Mouse (Mus musculus): ENCODE measurements around the gene Chd4.
"Not testable (repeated sequence)": the region's sequence is repeated elsewhere in the genome, so short reads cannot be mapped to it uniquely, and the experiment has no call there.

Chd4 gene

GRCm38 (mm10) chr6:125162615-125163305, 67.0 kb downstream of the Chd4 start:
- not testable (repeated sequence) for DNase-seq

GRCm38 (mm10) chr6:125163801-125164657, 68.2 kb downstream of the Chd4 start:
- DNase-seq, result no peak

GRCm38 (mm10) chr6:125164672-125165327, 69.0 kb downstream of the Chd4 start:
- DNase-seq, result peak; percentile 77 to 82

- DNase-seq, result peak; percentile 98 to 99
Measured at GRCm38 (mm10) chr6:125165328-125165891, 69.6 kb downstream of the Chd4 start.

- DNase-seq, result peak; percentile 73
Measured at GRCm38 (mm10) chr6:125166051-125166751, 70.4 kb downstream of the Chd4 start, which contains the start of gene Gapdh. Gene Gapdh (minus strand): TSS chr6:125166467.

GRCm38 (mm10) chr6:125166861-125167650, 71.3 kb downstream of the Chd4 start:
- peak; percentile 50 to 57 for DNase-seq

GRCm38 (mm10) chr6:125168086-125168485, 72.3 kb downstream of the Chd4 start:
- DNase-seq, result no peak

GRCm38 (mm10) chr6:125170194-125170593, 74.4 kb downstream of the Chd4 start:
- no peak for DNase-seq

- no peak for DNase-seq
Measured at GRCm38 (mm10) chr6:125172474-125172873, 76.7 kb downstream of the Chd4 start.

- DNase-seq, result no peak
Measured at GRCm38 (mm10) chr6:125173256-125173655, 77.5 kb downstream of the Chd4 start.

- DNase-seq, result no peak
Measured at GRCm38 (mm10) chr6:125175469-125175868, 79.7 kb downstream of the Chd4 start.

- DNase-seq, result no peak
Measured at GRCm38 (mm10) chr6:125179601-125180000, 83.8 kb downstream of the Chd4 start.

Measured in cerebellum, postnatal 14 days (tissue).